Mouse (Mus musculus) embryo, embryonic 10 days (tissue): ENCODE data around the gene Aars.
A peak's percentile ranks its signal among the peaks of the same experiment; 100 is the strongest.
"Not testable (repeated sequence)": the region's sequence is repeated elsewhere in the genome, so short reads cannot be mapped to it uniquely, and the experiment has no call there.

ENCODE experiments used
- DNase-seq: peaks from one replicate; pipeline ENCODE4 v3.0.0-alpha.2; 2015; ENCODE audit warnings: low spot score

Gene Aars

GRCm38 (mm10) chr8:111093865-111094718 lies 61.1 kb downstream of the Aars start, which contains the start of gene Pdpr:
TSS of gene Pdpr (plus strand) at chr8:111094630.
- DNase-seq: peak; percentile 88

- not testable (repeated sequence) for DNase-seq
Measured at GRCm38 (mm10) chr8:111094719-111095302, 61.9 kb downstream of the Aars start.
